Mouse (Mus musculus): Measurements from ENCODE around the gene Rps6ka3.

Rps6ka3 gene

GRCm38 (mm10) chrX:159210007-159210406 lies at the start of gene Rps6ka3:
TSS of gene Rps6ka3 (plus strand) at chrX:159210307.
- DNase-seq, result no peak

- no peak for DNase-seq
Observed at GRCm38 (mm10) chrX:159169200-159169599, 40.9 kb upstream of the Rps6ka3 start.

GRCm38 (mm10) chrX:159171579-159171978 lies 38.5 kb upstream of the Rps6ka3 start:
- no peak for DNase-seq

- no peak for DNase-seq
Observed at GRCm38 (mm10) chrX:159191581-159191980, 18.5 kb upstream of the Rps6ka3 start.

GRCm38 (mm10) chrX:159199495-159199894 lies 10.6 kb upstream of the Rps6ka3 start:
- DNase-seq, result no peak

GRCm38 (mm10) chrX:159200101-159200500 lies 10.0 kb upstream of the Rps6ka3 start:
- no peak for DNase-seq

- no peak for DNase-seq
Observed at GRCm38 (mm10) chrX:159210892-159211583, 931 bp downstream of the Rps6ka3 start.

- DNase-seq, result no peak
Observed at GRCm38 (mm10) chrX:159215253-159215652, 5.1 kb downstream of the Rps6ka3 start.

GRCm38 (mm10) chrX:159222474-159222873 lies 12.4 kb downstream of the Rps6ka3 start:
- no peak for DNase-seq

- no peak for DNase-seq
Observed at GRCm38 (mm10) chrX:159237275-159237674, 27.2 kb downstream of the Rps6ka3 start.

GRCm38 (mm10) chrX:159254001-159254884 lies 44.1 kb downstream of the Rps6ka3 start:
- peak; percentile 55 to 75 for DNase-seq

- DNase-seq, result peak; percentile 88 to 96
Observed at GRCm38 (mm10) chrX:159255123-159255978, 45.2 kb downstream of the Rps6ka3 start.

GRCm38 (mm10) chrX:159256040-159256852 lies 46.1 kb downstream of the Rps6ka3 start:
- peak; percentile 2 to 56 for DNase-seq

- DNase-seq, result peak; percentile 28 to 56
Observed at GRCm38 (mm10) chrX:159256921-159257421, 46.9 kb downstream of the Rps6ka3 start.

GRCm38 (mm10) chrX:159264681-159265080 lies 54.6 kb downstream of the Rps6ka3 start:
- peak in 1 of 2 experiments; percentile 3 for DNase-seq

- peak; percentile 33 to 35 for DNase-seq
Observed at GRCm38 (mm10) chrX:159269072-159269471, 59.0 kb downstream of the Rps6ka3 start.

- peak in 1 of 2 experiments; percentile 21 for DNase-seq
Observed at GRCm38 (mm10) chrX:159286765-159287164, 76.7 kb downstream of the Rps6ka3 start.

- no peak for DNase-seq
Observed at GRCm38 (mm10) chrX:159295879-159296278, 85.8 kb downstream of the Rps6ka3 start.

GRCm38 (mm10) chrX:159302349-159303311 lies 92.5 kb downstream of the Rps6ka3 start:
- DNase-seq, result peak in 1 of 2 experiments; percentile 2

GRCm38 (mm10) chrX:159315293-159315692 lies 105.2 kb downstream of the Rps6ka3 start:
- DNase-seq, result no peak
